8 mouse cellular contexts compared by ENCODE assay signal in the genomic region with DNA sequence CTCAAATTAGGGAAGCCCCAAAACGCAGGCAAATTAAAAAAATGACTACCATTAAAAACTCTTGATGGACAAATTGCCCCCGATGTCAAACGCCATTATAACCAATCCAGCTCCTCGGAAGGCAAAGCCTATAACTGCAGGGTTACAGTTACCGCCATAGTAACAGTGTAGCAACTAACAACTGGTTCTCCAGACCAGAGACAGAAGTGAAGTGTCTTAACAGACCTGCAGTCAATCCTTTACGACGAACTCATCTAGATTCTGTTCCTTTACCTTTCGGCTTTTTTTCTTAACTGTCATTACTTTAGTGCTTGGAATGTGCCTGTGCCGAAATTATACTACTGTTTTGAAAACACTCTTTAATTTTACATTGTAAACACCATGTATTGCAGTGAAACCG. TPM values are rescaled to one million over a fixed set of nuclear protein-coding genes. Genes with fewer than 3 reads are reported as not detected.
DNase-seq lines count a peak whose midpoint lies in the region; ATAC-seq lines count a peak whose summit lies in the region.

No protein-coding gene starts in this region.

- H3K27me3 ChIP-seq in heart, embryonic 11.5 days (ENCODE audit: control insufficient read depth, insufficient read depth, low read length), result no peaks in the 10 kb centered on the region
- H3K27me3 ChIP-seq in forebrain, embryonic 14.5 days (replicated peaks; ENCODE audit: control insufficient read depth, insufficient read depth, low read length), result no peaks in the 10 kb centered on the region
- H3K27me3 ChIP-seq in limb, embryonic 13.5 days, result no peaks in the 10 kb centered on the region
- H3K27me3 ChIP-seq in neural tube, embryonic 14.5 days (ENCODE audit: control insufficient read depth, insufficient read depth, low read length), result peaks cover 8% of the 10 kb centered on the region; the same call in 1 of the 2 replicates

- intact Hi-C loops in heart, postnatal 25 days (cut with DNase I), result loop anchor here (5.0 kb wide), 1 partner anchor 62 kb away; no protein-coding TSS in a partner anchor

- peak overlapping the region; percentile 74 for H3K4me3 ChIP-seq in heart, embryonic 11.5 days (ENCODE audit: low read depth, low read length)
- peak overlapping the region; percentile 84 for H3K4me3 ChIP-seq in forebrain, embryonic 14.5 days (ENCODE audit: low read depth, low read length)
- H3K4me3 ChIP-seq in limb, embryonic 13.5 days, result peak overlapping the region; percentile 82
- peak overlapping the region; percentile 90 for H3K4me3 ChIP-seq in neural tube, embryonic 14.5 days (ENCODE audit: low read depth, low read length)

- 24% methylated on average over 10 of the region's 10 CpGs for WGBS in heart, embryonic 11.5 days (ENCODE audit: insufficient replicate concordance)
- WGBS in forebrain, embryonic 14.5 days, result 16% methylated on average over 10 of the region's 10 CpGs
- 10% methylated on average over 10 of the region's 10 CpGs for WGBS in limb, embryonic 13.5 days
- WGBS in neural tube, embryonic 14.5 days, result 22% methylated on average over 10 of the region's 10 CpGs

- H3K4me2 ChIP-seq in heart, embryonic 11.5 days, result peak overlapping the region; percentile 97
- H3K4me2 ChIP-seq in forebrain, embryonic 14.5 days (ENCODE audit: low read length), result peak overlapping the region; percentile 99
- peak overlapping the region; percentile 97 for H3K4me2 ChIP-seq in limb, embryonic 13.5 days (replicated peaks)
- H3K4me2 ChIP-seq in neural tube, embryonic 14.5 days (ENCODE audit: low read depth, low read length), result peak overlapping the region; percentile 97

- no peaks in the 10 kb centered on the region for H3K9me3 ChIP-seq in heart, embryonic 11.5 days (replicated peaks; ENCODE audit: control insufficient read depth, low read length)
- no peaks in the 10 kb centered on the region for H3K9me3 ChIP-seq in forebrain, embryonic 14.5 days (replicated peaks; ENCODE audit: control insufficient read depth, low read length)
- no peaks in the 10 kb centered on the region for H3K9me3 ChIP-seq in limb, embryonic 13.5 days
- H3K9me3 ChIP-seq in neural tube, embryonic 14.5 days (ENCODE audit: control insufficient read depth, low read length), result no peaks in the 10 kb centered on the region

- H3K9ac ChIP-seq in heart, embryonic 11.5 days (ENCODE audit: low read depth, low read length), result peak overlapping the region; percentile 95
- peak overlapping the region; percentile 95 for H3K9ac ChIP-seq in forebrain, embryonic 14.5 days (ENCODE audit: low read length)
- H3K9ac ChIP-seq in limb, embryonic 13.5 days, result peak overlapping the region; percentile 94
- no peak overlapping the region; the same call in 1 of the 2 replicates for H3K9ac ChIP-seq in neural tube, embryonic 14.5 days (replicated peaks; ENCODE audit: low read depth, low read length)

- H3K27ac ChIP-seq in heart, embryonic 11.5 days (ENCODE audit: low read depth, low read length), result no peak overlapping the region
- no peak overlapping the region for H3K27ac ChIP-seq in forebrain, embryonic 14.5 days (ENCODE audit: low read depth, low read length)
- H3K27ac ChIP-seq in limb, embryonic 13.5 days, result no peak overlapping the region
- no peak overlapping the region for H3K27ac ChIP-seq in neural tube, embryonic 14.5 days (ENCODE audit: low read depth, low read length)

- ATAC-seq in heart, embryonic 11.5 days (replicated peaks; ENCODE audit: insufficient number of reproducible peaks, low FRiP score, low TSS enrichment), result no peak
- ATAC-seq in forebrain, embryonic 14.5 days, result no peak
- ATAC-seq in limb, embryonic 13.5 days (ENCODE audit: low FRiP score, low read depth), result no peak
- ATAC-seq in neural tube, embryonic 14.5 days (ENCODE audit: low read depth), result no peak

- H3K4me1 ChIP-seq in heart, embryonic 11.5 days (ENCODE audit: control insufficient read depth, insufficient read depth, low read length), result peaks cover 6% of the 10 kb centered on the region
- peaks cover 17% of the 10 kb centered on the region for H3K4me1 ChIP-seq in forebrain, embryonic 14.5 days (ENCODE audit: control insufficient read depth, insufficient read depth, low read length)
- H3K4me1 ChIP-seq in limb, embryonic 13.5 days, result peaks cover 13% of the 10 kb centered on the region
- peaks cover 6% of the 10 kb centered on the region for H3K4me1 ChIP-seq in neural tube, embryonic 14.5 days (ENCODE audit: control insufficient read depth, insufficient read depth, low read length)

- H3K36me3 ChIP-seq in heart, embryonic 11.5 days (ENCODE audit: control insufficient read depth, insufficient read depth, low read length), result no peaks in the 10 kb centered on the region
- no peaks in the 10 kb centered on the region for H3K36me3 ChIP-seq in forebrain, embryonic 14.5 days (ENCODE audit: control insufficient read depth, insufficient read depth, low read length)
- no peaks in the 10 kb centered on the region for H3K36me3 ChIP-seq in limb, embryonic 13.5 days
- no peaks in the 10 kb centered on the region for H3K36me3 ChIP-seq in neural tube, embryonic 14.5 days (ENCODE audit: control insufficient read depth, insufficient read depth, low read length)

- no peak for DNase-seq in heart, postnatal 25 days (ENCODE audit: low spot score)
- peak; percentile 26 for DNase-seq in Muller cell, postnatal 12 days (ENCODE audit: inconsistent ontology term)
- peak; percentile 35 for DNase-seq in forebrain, embryonic 14.5 days (ENCODE audit: low spot score)
- DNase-seq in ovary, postnatal 14 days (ENCODE audit: low spot score), result no peak
- DNase-seq in gastrocnemius, postnatal 10 days, result no peak

RNA-seq across cellular contexts. Expression of gene Sgpp1, which starts 1.4 kb away (rescaled TPM):
- polyA plus RNA-seq in heart, embryonic 11.5 days (2014; fragmentation: Nextera tagmentation; extraction: Ambion mirVana), result 17.1 and 19.9 TPM in 2 replicates
- total RNA-seq in heart, postnatal 25 days (2021), result 10 to 100 TPM; 18.2 to 19.9 TPM
- polyA plus RNA-seq in forebrain, embryonic 14.5 days (2014; fragmentation: Nextera tagmentation; extraction: Ambion mirVana), result 17.2 and 17.3 TPM in 2 replicates
- polyA plus RNA-seq in limb, embryonic 13.5 days (2015; fragmentation: Nextera tagmentation; extraction: Ambion mirVana), result 11.1 and 12.3 TPM in 2 replicates
- polyA plus RNA-seq in neural tube, embryonic 14.5 days (2014; fragmentation: Nextera tagmentation; extraction: Ambion mirVana), result 14.1 and 15.0 TPM in 2 replicates
- 10 to 100 TPM; 16.6 to 17.2 TPM for total RNA-seq in gastrocnemius, postnatal 10 days (2021)

Comparison
In these comparisons a context has a peak if more than half of its experiments do, and no peak if none do; other contexts are left out.
1. DNase-seq: peak in Muller cell, postnatal 12 days (single experiment) and forebrain, embryonic 14.5 days (single experiment); none in heart, postnatal 25 days (single experiment), ovary, postnatal 14 days (single experiment) and gastrocnemius, postnatal 10 days (single experiment).
2. Peak in every context shown above with its lines, with median percentiles within 50 percentile points of each other: H3K4me2 ChIP-seq and H3K4me3 ChIP-seq.